Mouse (Mus musculus) ES-Bruce4 (cell line): ENCODE measurements around the gene Nhs. TPM values are rescaled to one million over a fixed set of nuclear protein-coding genes. Genes with fewer than 3 reads are reported as not detected.

Experiments
- H3K27ac ChIP-seq: 2 replicates; pipeline ENCODE4 v1.5.1; 2012; ENCODE audit warnings: low read length, inconsistent platforms; ENCODE audit not compliant: insufficient read depth
- H3K27me3 ChIP-seq: 2 replicates; pipeline ENCODE4 v1.6.1; 2012; ENCODE audit warnings: mild to moderate bottlenecking, low read length, inconsistent platforms; ENCODE audit not compliant: control insufficient read depth, poor library complexity, insufficient read depth, severe bottlenecking
- H3K36me3 ChIP-seq: 2 replicates; pipeline ENCODE4 v1.6.1; 2012; ENCODE audit warnings: inconsistent platforms, mild to moderate bottlenecking, low read length, moderate library complexity; ENCODE audit not compliant: control insufficient read depth, poor library complexity, insufficient read depth, severe bottlenecking
- H3K4me1 ChIP-seq: one replicate; pipeline ENCODE4 v1.8.1; 2011; ENCODE audit warnings: low read length; ENCODE audit not compliant: control insufficient read depth, insufficient read depth
- H3K4me3 ChIP-seq: 2 replicates; pipeline ENCODE4 v1.5.1; 2011; ENCODE audit warnings: low read depth, mild to moderate bottlenecking, low read length
- H3K9ac ChIP-seq: 2 replicates; pipeline ENCODE4 v1.6.1; 2012; ENCODE audit warnings: low read depth, mild to moderate bottlenecking, inconsistent platforms; ENCODE audit not compliant: poor library complexity, severe bottlenecking
- H3K9me3 ChIP-seq: replicated peaks from 2 replicates; pipeline ENCODE4 v1.6.1; 2012; ENCODE audit warnings: mild to moderate bottlenecking, low read length, inconsistent platforms; ENCODE audit not compliant: control insufficient read depth, poor library complexity, insufficient read depth, severe bottlenecking
- CTCF ChIP-seq: IDR thresholded peaks from one replicate; pipeline ENCODE4 v1.8.1; 2011; ENCODE audit warnings: low read depth, low read length
- EP300 ChIP-seq: IDR thresholded peaks from 2 replicates; pipeline ENCODE4 v1.6.1; 2011; ENCODE audit warnings: low read depth, low read length; ENCODE audit not compliant: insufficient read depth
- POLR2A ChIP-seq: IDR thresholded peaks from one replicate; pipeline ENCODE4 v1.8.1; 2011; ENCODE audit warnings: low read length; ENCODE audit not compliant: insufficient read depth
- polyA plus RNA-seq: library from polyadenylated mRNA; stranded (reverse); fragments of >200 nt; gene quantifications from 2 replicates; pipeline ENCODE4 v1.2.4, GENCODE M21; 2011; ENCODE audit warnings: low read depth; ENCODE audit not compliant: missing spikeins, insufficient read depth, insufficient read length

Nhs gene
- polyA plus RNA-seq, 1 experiment: 4.2 TPM

DNA sequence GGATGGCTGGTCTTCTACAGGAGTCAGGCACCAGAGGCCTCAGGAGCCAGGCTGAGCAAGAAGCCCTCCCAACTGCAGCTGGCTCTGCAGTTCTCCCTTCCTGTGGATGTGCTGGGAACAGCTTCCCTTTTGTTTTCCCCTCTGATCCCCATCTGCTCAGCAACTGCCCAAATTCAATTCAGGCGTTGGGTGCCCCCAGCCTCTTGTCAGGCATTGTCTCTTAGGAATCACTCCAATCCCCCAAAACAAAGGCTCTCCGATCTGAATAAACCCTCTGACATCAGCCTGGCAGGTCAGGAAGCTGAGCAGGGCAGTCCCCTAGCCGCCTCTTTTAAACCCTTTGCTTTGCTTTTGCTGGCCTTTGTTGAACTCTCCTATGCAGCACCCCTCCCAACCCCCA is 149.7 kb downstream of the Nhs start:
- Histone ChIP-seq H3K27me3 (no peaks in the 10 kb centered on the region), H3K4me1 (peaks cover 2% of the 10 kb centered on the region), H3K36me3 (no peaks in the 10 kb centered on the region), H3K4me3 (no peak overlapping the region), H3K9me3 (no peaks in the 10 kb centered on the region), H3K27ac (peak overlapping the region; percentile 99), H3K9ac (no peak overlapping the region)
- peak; percentile 91 for TF ChIP-seq EP300
- no peak for TF ChIP-seq POLR2A
- TF ChIP-seq CTCF: no peak

DNA sequence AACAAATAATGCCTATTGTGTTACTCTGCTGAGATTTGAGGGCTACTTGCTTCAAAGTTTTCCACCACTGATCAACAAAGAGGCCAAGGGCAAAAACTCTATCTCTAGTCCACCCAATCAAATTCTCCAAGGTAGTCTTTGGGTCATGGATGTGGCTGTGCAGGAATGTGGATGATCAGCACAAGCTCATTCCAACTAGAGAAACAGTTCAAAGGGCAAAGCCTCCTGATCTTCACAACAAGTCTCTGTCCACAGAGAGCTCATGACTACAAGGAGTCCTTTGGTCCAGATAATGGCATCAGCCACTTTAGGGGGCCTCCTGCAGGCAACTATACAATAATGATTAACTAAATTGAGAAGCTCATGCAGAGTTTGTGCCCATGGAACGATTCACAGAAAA is 155.7 kb downstream of the Nhs start:
- H3K4me3 ChIP-seq: no peak overlapping the region
- H3K9ac ChIP-seq: no peak overlapping the region
- no peaks in the 10 kb centered on the region for H3K36me3 ChIP-seq
- peaks cover 1% of the 10 kb centered on the region for H3K4me1 ChIP-seq
- H3K27ac ChIP-seq: no peak overlapping the region
- TF ChIP-seq POLR2A (no peak), EP300 (no peak), CTCF (no peak)
- H3K9me3 ChIP-seq: no peaks in the 10 kb centered on the region
- no peaks in the 10 kb centered on the region for H3K27me3 ChIP-seq

DNA sequence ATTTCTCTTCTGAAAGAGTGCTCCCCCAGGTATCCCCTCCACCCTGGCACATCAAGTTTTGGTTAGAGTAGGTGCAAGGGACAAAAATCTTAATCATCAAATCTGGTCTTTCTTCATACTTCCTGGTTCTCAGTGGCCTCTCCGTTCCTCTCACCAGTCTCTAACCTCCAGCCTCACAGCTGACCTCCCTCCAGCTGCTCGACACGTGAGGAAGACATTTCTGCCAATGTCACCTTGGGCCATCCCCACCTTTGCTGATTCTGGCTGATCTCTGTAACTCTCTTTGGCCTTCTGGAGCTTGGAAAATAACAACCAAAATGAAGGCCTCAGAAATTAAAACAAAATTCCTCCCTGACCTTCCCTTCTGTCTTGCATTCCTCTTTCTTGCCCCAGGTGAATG is 160.7 kb downstream of the Nhs start:
- TF ChIP-seq POLR2A (no peak), CTCF (no peak), EP300 (0 out of 2 replicates have a peak, but pooled peaks have one; percentile 37)
- no peak overlapping the region for H3K4me3 ChIP-seq
- H3K36me3 ChIP-seq: no peaks in the 10 kb centered on the region
- no peak overlapping the region for H3K27ac ChIP-seq
- H3K27me3 ChIP-seq: no peaks in the 10 kb centered on the region
- no peak overlapping the region for H3K9ac ChIP-seq
- peaks cover 4% of the 10 kb centered on the region for H3K4me1 ChIP-seq
- no peaks in the 10 kb centered on the region for H3K9me3 ChIP-seq

DNA sequence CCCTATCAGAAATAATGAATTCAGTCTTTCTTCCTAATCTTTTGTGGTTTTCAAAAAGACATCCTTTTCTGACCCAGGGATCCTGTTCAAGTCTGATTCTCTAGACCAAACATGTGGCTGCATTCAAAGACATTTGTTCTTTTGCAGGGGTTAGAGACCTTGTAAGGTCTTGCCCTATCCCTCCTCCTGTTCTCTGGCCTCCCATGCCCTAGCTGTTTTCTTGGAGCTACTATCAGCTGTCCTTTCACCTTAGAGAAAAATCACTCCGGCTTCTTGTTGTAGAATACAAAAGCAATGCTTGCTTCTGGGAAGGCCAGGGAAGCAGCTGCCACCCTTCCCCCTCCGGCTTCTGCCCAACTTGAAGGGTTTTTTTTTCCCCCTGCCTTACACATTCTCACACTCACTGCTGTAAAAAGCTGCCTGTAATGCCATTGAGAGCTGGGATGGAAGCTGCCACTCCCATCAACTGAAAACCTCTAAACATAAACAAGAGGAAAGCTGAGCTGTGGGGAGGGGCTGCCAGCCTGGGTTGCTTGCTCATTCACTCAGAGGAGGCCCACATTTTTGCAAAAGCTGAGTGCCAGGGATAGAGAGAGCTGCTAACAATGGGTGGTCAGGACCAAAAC is 162.2 kb downstream of the Nhs start:
- H3K9me3 ChIP-seq: no peaks in the 10 kb centered on the region
- H3K36me3 ChIP-seq: no peaks in the 10 kb centered on the region
- no peak overlapping the region for H3K4me3 ChIP-seq
- peak overlapping the region; percentile 90 for H3K27ac ChIP-seq
- H3K9ac ChIP-seq: no peak overlapping the region
- H3K27me3 ChIP-seq: no peaks in the 10 kb centered on the region
- TF ChIP-seq CTCF (no peak), EP300 (no peak), POLR2A (no peak)
- peaks cover 4% of the 10 kb centered on the region for H3K4me1 ChIP-seq

DNA sequence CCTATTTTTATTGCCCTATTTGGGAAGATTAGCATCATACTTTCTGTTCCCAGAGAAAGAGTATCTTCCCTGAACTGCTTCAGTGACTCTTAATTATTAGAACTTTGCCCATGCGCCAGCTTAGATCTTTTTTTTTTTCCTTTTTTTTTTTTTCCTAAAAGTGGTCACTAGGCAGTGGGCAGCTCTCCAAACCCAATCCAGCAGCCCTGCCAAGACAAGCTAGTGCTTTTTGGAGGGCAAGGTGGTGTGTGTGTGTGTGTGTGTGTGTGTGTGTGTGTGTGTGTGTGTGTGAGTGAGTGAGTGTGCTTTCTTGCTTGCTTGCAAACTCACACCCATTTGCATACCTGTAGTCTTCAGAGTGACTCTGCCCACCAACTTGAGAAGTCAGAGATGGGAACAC is 169.4 kb downstream of the Nhs start:
- Histone ChIP-seq H3K27me3 (no peaks in the 10 kb centered on the region), H3K4me1 (peaks cover 1% of the 10 kb centered on the region)

DNA sequence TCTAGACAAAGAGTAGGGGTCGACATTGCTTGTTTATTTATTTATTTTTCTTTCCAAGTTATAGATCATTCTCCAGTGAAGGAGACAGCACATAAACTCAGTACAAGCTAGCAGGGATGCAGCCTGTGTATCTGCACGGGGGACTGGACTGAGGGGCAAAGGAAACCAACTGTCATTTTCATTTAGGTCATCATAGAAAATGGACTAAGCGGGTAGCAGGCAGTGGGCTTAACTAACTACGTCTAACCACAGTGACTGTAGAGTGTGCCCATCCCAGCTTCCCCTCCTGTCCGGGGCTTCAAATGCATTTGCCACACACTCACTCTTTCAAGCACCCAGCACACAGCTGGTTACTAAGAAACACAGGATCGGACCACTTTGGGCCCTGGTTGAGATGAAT is 174.6 kb downstream of the Nhs start:
- Histone ChIP-seq H3K4me3 (no peak overlapping the region), H3K27me3 (no peaks in the 10 kb centered on the region), H3K36me3 (no peaks in the 10 kb centered on the region), H3K9ac (no peak overlapping the region), H3K27ac (no peak overlapping the region), H3K9me3 (no peaks in the 10 kb centered on the region), H3K4me1 (no peaks in the 10 kb centered on the region)
- TF ChIP-seq EP300 (no peak), CTCF (no peak), POLR2A (no peak)

More for the DNA sequence above, 169.4 kb downstream of the Nhs start:
- H3K4me3 ChIP-seq: no peak overlapping the region
- H3K27ac ChIP-seq: no peak overlapping the region
- H3K9ac ChIP-seq: no peak overlapping the region
- no peaks in the 10 kb centered on the region for H3K36me3 ChIP-seq
- H3K9me3 ChIP-seq: no peaks in the 10 kb centered on the region
- TF ChIP-seq CTCF (no peak), EP300 (no peak), POLR2A (no peak)
